Mouse (Mus musculus): ENCODE results near the gene Hivep2.

DNA sequence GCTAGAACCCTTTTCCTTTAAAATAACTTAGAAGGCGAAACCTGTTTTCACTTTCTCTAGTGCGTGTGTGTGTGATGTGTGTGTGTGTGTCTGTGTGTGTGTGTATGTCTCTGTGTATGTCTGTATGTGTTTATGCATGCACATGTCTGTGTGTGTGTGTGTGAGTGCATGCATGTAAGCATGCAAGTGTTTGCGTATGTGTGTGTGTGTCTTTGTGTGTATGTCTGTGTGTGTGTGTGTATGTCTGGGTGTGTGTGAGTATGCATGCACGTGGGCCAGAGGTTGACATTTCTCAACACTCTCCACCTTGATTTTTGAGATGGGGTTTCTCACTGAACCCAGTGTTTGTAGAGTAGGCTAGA, 77.5 kb downstream of the Hivep2 start:
- TF ChIP-seq MAFK (IDR thresholded peaks at IDR 0.05; ENCODE audit: insufficient read depth, low read depth, low read length) = no peak
- no peak for TF ChIP-seq HCFC1 (IDR thresholded peaks at IDR 0.05; ENCODE audit: borderline replicate concordance, insufficient read depth, low read length)
- no peak for TF ChIP-seq ZC3H11A (IDR thresholded peaks at IDR 0.05; ENCODE audit: borderline replicate concordance, low read depth, low read length)
- no peak for TF ChIP-seq ZNF384 (IDR thresholded peaks at IDR 0.05; ENCODE audit: low read depth, low read length)
- TF ChIP-seq CHD2 (IDR thresholded peaks at IDR 0.05; ENCODE audit: low read depth, low read length) = no peak

Data from ES-E14 (cell line).